Mouse (Mus musculus) heart, adult 2 months (tissue): Measurements from ENCODE around the gene Gm14862. TPM values are rescaled to one million over a fixed set of nuclear protein-coding genes. Genes with fewer than 3 reads are reported as not detected.
"Not testable (repeated sequence)": the region's sequence is repeated elsewhere in the genome, so short reads cannot be mapped to it uniquely, and the experiment has no call there.

Experiments used
- DNase-seq, 2 experiments: peaks; one replicate each; pipeline ENCODE4 v3.0.0; 2021
- H3K27ac ChIP-seq: fragments of 200-600 bp; 2 replicates; pipeline ENCODE4 v1.8.1; 2022
- H3K27me3 ChIP-seq: fragments of 200-500 bp; 2 replicates; pipeline ENCODE4 v1.6.1; 2012; ENCODE audit warnings: mild to moderate bottlenecking, low read length, inconsistent platforms, mixed read lengths; ENCODE audit not compliant: control insufficient read depth, insufficient read depth
- H3K36me3 ChIP-seq: fragments of 200-500 bp; 2 replicates; pipeline ENCODE4 v1.6.1; 2012; ENCODE audit warnings: low read length, inconsistent platforms; ENCODE audit not compliant: control insufficient read depth, insufficient read depth
- H3K4me1 ChIP-seq: fragments of 200-500 bp; 2 replicates; pipeline ENCODE4 v1.6.1; 2011; ENCODE audit warnings: low read length; ENCODE audit not compliant: control insufficient read depth, insufficient read depth
- H3K4me3 ChIP-seq: fragments of 200-600 bp; 2 replicates; pipeline ENCODE4 v1.8.1; 2022
- H3K79me2 ChIP-seq: fragments of 200-500 bp; replicated peaks from 2 replicates; pipeline ENCODE4 v1.6.1; 2012; ENCODE audit warnings: mild to moderate bottlenecking, inconsistent platforms, low read length, moderate library complexity, mixed read lengths; ENCODE audit not compliant: control insufficient read depth, insufficient read depth
- H3K9ac ChIP-seq: fragments of 200-500 bp; 2 replicates; pipeline ENCODE4 v1.6.1; 2012; ENCODE audit warnings: low read depth, mild to moderate bottlenecking, control low read depth, inconsistent platforms, low read length, mixed read lengths
- CTCF ChIP-seq: fragments of 200-600 bp; IDR thresholded peaks from 2 replicates; pipeline ENCODE4 v1.8.1; 2022; ENCODE audit warnings: antibody characterized with exemption, mild to moderate bottlenecking, moderate library complexity
- EP300 ChIP-seq: fragments of 200-500 bp; IDR thresholded peaks from 2 replicates; pipeline ENCODE4 v1.6.1; 2011; ENCODE audit warnings: low read depth, low read length, control low read depth; ENCODE audit not compliant: insufficient read depth
- POLR2A ChIP-seq: fragments of 200-500 bp; IDR thresholded peaks from 2 replicates; pipeline ENCODE4 v1.6.1; 2011; ENCODE audit warnings: mild to moderate bottlenecking, low read depth, low read length, control low read depth; ENCODE audit not compliant: insufficient read depth
- WGBS: fragments of 180-500 bp; shearing (Covaris S2); methylation state at CpG from one replicate; pipeline ENCODE4 v1.1.7; 2018; 5-methylcytosine and 5-hydroxymethylcytosine counted together
- intact Hi-C: fragments of 180-260 bp; cut with DNase I; formaldehyde crosslinking; loops from one replicate; pipeline ENCODE4 v1.15.1; 2025
- long read RNA-seq: library from polyadenylated mRNA; stranded (forward); transcript quantifications from one replicate; pipeline ENCODE4 v2.0.0, GENCODE M21; 2021
- polyA plus RNA-seq: library from polyadenylated mRNA; depleted of rRNA; stranded (reverse); fragments of >200 nt; gene quantifications from 2 replicates; pipeline ENCODE4 v1.2.3, GENCODE M21; 2012; rRNA removed
- total RNA-seq, 2 experiments: library from RNA; stranded (reverse); gene quantifications; 2 replicates each; pipeline ENCODE4 v1.2.3; 2021

The Gm14862 gene
- total RNA-seq (not detected), polyA plus RNA-seq (not detected in 2 replicates)
- long read RNA-seq: 0 reads

GRCm38 (mm10) chrX:9256766-9257165, at the start of gene Gm14862:
TSS of gene Gm14862 (minus strand) at chrX:9256899.
- intact Hi-C loops: no loop called here
- no peaks in the 10 kb centered on the region for H3K4me1 ChIP-seq
- H3K27me3 ChIP-seq: no peaks in the 10 kb centered on the region
- no peak for TF ChIP-seq POLR2A
- no peak within 1 kb of the TSS for H3K27ac ChIP-seq
- no peaks in the 10 kb centered on the region for H3K79me2 ChIP-seq
- H3K36me3 ChIP-seq: no peaks in the 10 kb centered on the region
- WGBS: 72% methylated on average over 5 of the region's 5 CpGs
- DNase-seq: no peak
- H3K4me3 ChIP-seq: no peak within 1 kb of the TSS
- no peak within 1 kb of the TSS for H3K9ac ChIP-seq

DNA sequence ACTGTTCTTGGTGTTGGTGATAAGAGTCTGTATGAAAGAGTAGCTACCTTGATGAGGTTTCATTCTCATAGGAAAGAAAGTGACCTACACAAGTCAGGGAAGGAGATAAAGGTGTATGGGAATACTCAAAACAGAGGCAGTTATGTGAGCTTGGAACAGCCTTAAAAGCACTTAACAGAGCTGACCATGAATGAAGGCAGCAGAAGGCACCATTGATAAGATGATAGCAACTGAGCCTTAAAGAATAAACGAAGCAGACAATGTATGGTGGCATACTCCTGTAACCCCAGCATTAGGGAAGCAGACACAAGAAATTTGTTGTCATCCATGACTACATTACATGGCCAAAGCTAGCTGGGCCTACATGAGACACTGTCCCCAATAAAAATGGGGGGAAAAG, 46.8 kb upstream of the Gm14862 start:
- no peak overlapping the region for H3K4me3 ChIP-seq
- H3K27ac ChIP-seq: no peak overlapping the region
- H3K27me3 ChIP-seq: no peaks in the 10 kb centered on the region
- WGBS: 61% methylated on average over 1 of the region's 1 CpGs
- intact Hi-C loops: no loop called here
- H3K9ac ChIP-seq: no peak overlapping the region
- H3K4me1 ChIP-seq: no peaks in the 10 kb centered on the region
- TF ChIP-seq CTCF: no peak
- no peak for TF ChIP-seq EP300
- no peak for TF ChIP-seq POLR2A
- no peaks in the 10 kb centered on the region for H3K36me3 ChIP-seq
- no peak for DNase-seq
- no peaks in the 10 kb centered on the region for H3K79me2 ChIP-seq

- Histone ChIP-seq H3K36me3 (no peaks in the 10 kb centered on the region), H3K4me3 (no peak overlapping the region), H3K79me2 (no peaks in the 10 kb centered on the region), H3K9ac (no peak overlapping the region), H3K27me3 (no peaks in the 10 kb centered on the region), H3K27ac (no peak overlapping the region), H3K4me1 (no peaks in the 10 kb centered on the region)
- 73% methylated on average over 5 of the region's 5 CpGs for WGBS
- intact Hi-C loops: no loop called here
- no peak for DNase-seq
- TF ChIP-seq POLR2A: no peak
- TF ChIP-seq EP300: no peak
- no peak for TF ChIP-seq CTCF
Observed at GRCm38 (mm10) chrX:9302791-9303190, 46.1 kb upstream of the Gm14862 start.

DNA sequence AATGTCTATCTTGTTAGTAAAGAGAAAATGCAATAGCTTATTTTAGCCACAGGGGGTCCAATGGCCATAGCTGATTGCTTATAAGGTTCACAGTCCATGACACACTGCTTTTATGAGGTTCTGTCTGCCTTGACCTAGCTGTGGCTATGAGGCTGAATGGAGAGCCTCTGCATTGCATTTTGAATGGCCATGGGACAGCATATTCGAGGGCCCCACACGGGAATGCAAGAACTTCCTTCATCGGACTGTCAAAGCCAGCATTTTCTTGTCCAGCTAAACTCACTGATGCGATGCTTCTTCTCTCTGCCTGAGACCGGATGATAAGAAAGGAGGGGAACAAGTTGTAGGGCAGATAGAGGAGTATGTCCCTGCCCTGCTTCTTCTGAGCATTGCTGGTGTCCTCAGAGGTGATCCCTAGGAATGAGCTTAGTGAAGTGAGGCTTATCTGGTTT, 41.7 kb upstream of the Gm14862 start:
- intact Hi-C loops: no loop called here
- Histone ChIP-seq H3K27me3 (no peaks in the 10 kb centered on the region), H3K4me1 (no peaks in the 10 kb centered on the region), H3K79me2 (no peaks in the 10 kb centered on the region), H3K36me3 (no peaks in the 10 kb centered on the region), H3K27ac (no peak overlapping the region), H3K9ac (no peak overlapping the region), H3K4me3 (no peak overlapping the region)
- TF ChIP-seq EP300 (no peak), POLR2A (no peak), CTCF (0 out of 2 replicates have a peak, but pooled peaks have one; percentile 11)
- 71% methylated on average over 5 of the region's 5 CpGs for WGBS
- DNase-seq: no peak

DNA sequence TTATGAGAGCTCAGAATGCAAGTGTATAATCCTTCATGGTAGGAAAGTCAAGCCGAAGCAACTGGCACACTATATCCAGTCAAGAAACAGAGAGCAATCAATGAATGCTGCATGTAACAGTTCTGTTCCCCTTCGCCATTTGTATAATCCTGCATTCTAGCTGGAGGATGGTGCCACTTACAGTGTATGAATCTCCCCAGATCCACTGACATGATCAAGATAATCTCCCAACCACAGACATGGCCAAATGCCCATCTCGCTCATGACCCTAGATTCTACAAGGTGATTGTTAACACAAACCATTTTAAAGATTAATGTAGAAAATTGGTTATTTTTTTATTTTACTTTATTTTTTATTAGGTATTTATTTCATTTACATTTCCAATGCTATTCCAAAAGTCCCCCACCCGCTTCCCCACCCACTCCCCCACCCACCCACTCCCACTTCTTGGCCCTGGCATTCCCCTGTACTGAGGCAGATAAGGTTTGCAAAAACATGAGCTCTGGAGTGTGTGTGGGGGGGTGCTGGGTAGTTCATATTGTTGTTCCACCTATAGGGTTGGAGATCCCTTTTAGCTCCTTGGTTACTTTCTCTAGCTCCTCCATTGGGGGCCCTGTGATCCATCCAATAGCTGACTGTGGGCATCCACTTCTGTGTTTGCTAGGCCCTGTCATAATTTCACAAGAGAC, 36.6 kb upstream of the Gm14862 start:
- H3K27ac ChIP-seq, H3K4me3 ChIP-seq, H3K79me2 ChIP-seq, H3K4me1 ChIP-seq, H3K36me3 ChIP-seq, DNase-seq, H3K9ac ChIP-seq, H3K27me3 ChIP-seq, intact Hi-C loops: not testable (repeated sequence)
- 82% methylated on average over 4 of the region's 4 CpGs for WGBS

DNA sequence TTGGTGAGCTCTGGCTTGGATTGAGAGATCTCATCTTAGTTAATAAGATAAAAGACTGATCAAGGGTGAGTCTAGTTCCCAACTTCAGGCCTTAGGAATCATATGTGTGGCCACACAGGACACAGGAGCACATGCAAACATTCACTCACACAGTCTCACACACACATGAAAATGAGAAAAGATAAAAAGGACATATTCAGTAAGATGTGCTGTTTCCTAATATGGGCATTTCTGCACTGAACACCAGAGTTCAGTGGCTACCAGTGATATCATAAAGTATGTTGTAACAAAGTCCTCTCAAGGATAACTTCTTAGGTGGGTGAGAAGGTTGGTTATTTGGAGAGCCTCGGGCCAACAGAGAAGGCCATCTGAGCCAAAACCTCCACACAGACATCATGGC, 26.8 kb upstream of the Gm14862 start, which contains the start of gene H2al1m:
TSS of gene H2al1m (plus strand) at position 301 of the 400 bp plus-strand sequence.
- H3K36me3 ChIP-seq, H3K79me2 ChIP-seq, H3K4me1 ChIP-seq, H3K4me3 ChIP-seq, DNase-seq, intact Hi-C loops, H3K9ac ChIP-seq, H3K27ac ChIP-seq, H3K27me3 ChIP-seq: not testable (repeated sequence)
- no CpG with 5 or more reads among the region's 1 CpGs for WGBS
